Mouse (Mus musculus): ENCODE data around the gene Osbpl2. TPM values are rescaled to one million over a fixed set of nuclear protein-coding genes. Genes with fewer than 3 reads are reported as not detected.
"Not testable (repeated sequence)": the region's sequence is repeated elsewhere in the genome, so short reads cannot be mapped to it uniquely, and the experiment has no call there.

Osbpl2 gene
- polyA plus RNA-seq, 2 experiments = 4.4 to 7.9 TPM

GRCm38 (mm10) chr2:180172152-180172551, 53.0 kb downstream of the Osbpl2 start:
- Histone ChIP-seq H3K9ac (replicated peaks) (peak overlapping the region; percentile 97), H3K36me3 (replicated peaks; ENCODE audit: control insufficient read depth, insufficient read depth, low read depth) (peaks cover 33% of the 10 kb centered on the region), H3K4me3 (ENCODE audit: insufficient read depth in 1 of 2, low read depth in 2 of 2, low read length in 2 of 2) (peak overlapping the region; percentile 84 to 99), H3K27ac (peak overlapping the region; percentile 45; the same call in 1 of the 2 replicates), H3K4me2 (ENCODE audit: low read depth) (peak overlapping the region; percentile 83), H3K27me3 (ENCODE audit: control insufficient read depth, insufficient read depth, low read length) (no peaks in the 10 kb centered on the region), H3K4me1 (replicated peaks; ENCODE audit: control insufficient read depth in 2 of 2, insufficient read depth in 2 of 2, low read length in 1 of 2) (peaks cover 10 to 18% of the 10 kb centered on the region in 2 experiments; a peak in 3 of 4 replicates), H3K9me3 (ENCODE audit: control insufficient read depth, low read length) (no peaks in the 10 kb centered on the region)
- no peak for DNase-seq (ENCODE audit: low read depth in 3 of 3, low spot score in 3 of 3)
- 3% methylated on average over 8 of the region's 9 CpGs for WGBS (ENCODE audit: insufficient replicate concordance)
- no peak for TF ChIP-seq EP300 (IDR thresholded peaks at IDR 0.05; ENCODE audit: low read depth)
- no peak for TF ChIP-seq CTCF (IDR thresholded peaks at IDR 0.05; ENCODE audit: low read depth)
- ATAC-seq (ENCODE audit: insufficient read depth) = no peak

DNA sequence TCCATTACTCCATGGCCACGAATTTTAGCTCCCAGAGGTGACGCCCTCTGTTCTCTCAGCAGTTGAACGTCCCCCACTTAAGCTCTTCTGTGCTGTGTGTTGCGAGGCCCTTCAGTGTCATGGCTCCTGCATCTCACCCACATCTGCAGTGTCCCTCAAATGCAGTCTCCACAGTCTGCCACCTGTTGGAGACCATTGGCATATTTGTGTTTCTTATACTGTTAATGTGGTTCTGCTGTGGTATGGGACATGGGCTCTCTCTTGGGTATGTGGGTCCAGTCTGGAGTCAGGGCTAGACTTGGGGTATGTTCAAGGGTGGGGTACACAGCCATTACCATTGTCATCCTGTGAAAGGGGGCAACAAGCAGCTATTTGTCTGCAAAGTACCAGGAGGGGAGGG, 54.1 kb downstream of the Osbpl2 start:
- Histone ChIP-seq H3K27me3 (ENCODE audit: control insufficient read depth, insufficient read depth, low read length) (no peaks in the 10 kb centered on the region), H3K9me3 (ENCODE audit: control insufficient read depth, low read length) (no peaks in the 10 kb centered on the region), H3K4me3 (ENCODE audit: insufficient read depth in 1 of 2, low read depth in 2 of 2, low read length in 2 of 2) (peak overlapping the region; percentile 84 to 99; a peak in 3 of 4 replicates), H3K4me2 (ENCODE audit: low read depth) (peak overlapping the region; percentile 83), H3K4me1 (replicated peaks; ENCODE audit: control insufficient read depth in 2 of 2, insufficient read depth in 2 of 2, low read length in 1 of 2) (peaks cover 10 to 18% of the 10 kb centered on the region in 2 experiments; a peak in 3 of 4 replicates), H3K9ac (replicated peaks) (peak overlapping the region; percentile 97), H3K27ac (no peak overlapping the region), H3K36me3 (replicated peaks; ENCODE audit: control insufficient read depth, insufficient read depth, low read depth) (peaks cover 35% of the 10 kb centered on the region)
- DNase-seq (ENCODE audit: low read depth in 3 of 3, low spot score in 3 of 3) = peak in 1 of 3 experiments; percentile 28
- 58% methylated on average over 4 of the region's 4 CpGs for WGBS (ENCODE audit: insufficient replicate concordance)
- peak; percentile 58 for TF ChIP-seq CTCF (IDR thresholded peaks at IDR 0.05; ENCODE audit: low read depth)
- TF ChIP-seq EP300 (IDR thresholded peaks at IDR 0.05; ENCODE audit: low read depth) = no peak
- ATAC-seq (ENCODE audit: insufficient read depth) = no peak

GRCm38 (mm10) chr2:180173711-180174110, 54.6 kb downstream of the Osbpl2 start:
- 85% methylated on average over 8 of the region's 8 CpGs for WGBS (ENCODE audit: insufficient replicate concordance)
- not testable (repeated sequence) for H3K9me3 ChIP-seq (ENCODE audit: control insufficient read depth, low read length); H3K4me3 ChIP-seq (ENCODE audit: insufficient read depth in 1 of 2, low read depth in 2 of 2, low read length in 2 of 2); DNase-seq (ENCODE audit: low read depth in 3 of 3, low spot score in 3 of 3); H3K9ac ChIP-seq (replicated peaks); ATAC-seq (ENCODE audit: insufficient read depth); H3K27ac ChIP-seq; H3K27me3 ChIP-seq (ENCODE audit: control insufficient read depth, insufficient read depth, low read length)
- Histone ChIP-seq H3K4me2 (ENCODE audit: low read depth) (peak overlapping the region; percentile 83), H3K36me3 (replicated peaks; ENCODE audit: control insufficient read depth, insufficient read depth, low read depth) (peaks cover 35% of the 10 kb centered on the region), H3K4me1 (replicated peaks; ENCODE audit: control insufficient read depth in 2 of 2, insufficient read depth in 2 of 2, low read length in 1 of 2) (peaks cover 10 to 18% of the 10 kb centered on the region in 2 experiments; a peak in 3 of 4 replicates)

- TF ChIP-seq CTCF (IDR thresholded peaks at IDR 0.05; ENCODE audit: low read depth) = no peak
- TF ChIP-seq EP300 (IDR thresholded peaks at IDR 0.05; ENCODE audit: low read depth) = no peak
- DNase-seq (ENCODE audit: low read depth in 3 of 3, low spot score in 3 of 3) (no peak), ATAC-seq (ENCODE audit: insufficient read depth) (no peak)
- no peaks in the 10 kb centered on the region for H3K27me3 ChIP-seq (ENCODE audit: control insufficient read depth, insufficient read depth, low read length)
- WGBS (ENCODE audit: insufficient replicate concordance) = 91% methylated on average over 5 of the region's 5 CpGs
- H3K4me1 ChIP-seq (replicated peaks; ENCODE audit: control insufficient read depth in 2 of 2, insufficient read depth in 2 of 2, low read length in 1 of 2) = peaks cover 10 to 18% of the 10 kb centered on the region in 2 experiments; a peak in 3 of 4 replicates
- H3K4me3 ChIP-seq (ENCODE audit: insufficient read depth in 1 of 2, low read depth in 2 of 2, low read length in 2 of 2) = no peak overlapping the region
- no peak overlapping the region for H3K4me2 ChIP-seq (ENCODE audit: low read depth)
- H3K36me3 ChIP-seq (replicated peaks; ENCODE audit: control insufficient read depth, insufficient read depth, low read depth) = peaks cover 35% of the 10 kb centered on the region
- H3K27ac ChIP-seq = no peak overlapping the region
- no peaks in the 10 kb centered on the region for H3K9me3 ChIP-seq (ENCODE audit: control insufficient read depth, low read length)
- no peak overlapping the region for H3K9ac ChIP-seq (replicated peaks)
Measured at GRCm38 (mm10) chr2:180174121-180174520, 55.0 kb downstream of the Osbpl2 start.

DNA sequence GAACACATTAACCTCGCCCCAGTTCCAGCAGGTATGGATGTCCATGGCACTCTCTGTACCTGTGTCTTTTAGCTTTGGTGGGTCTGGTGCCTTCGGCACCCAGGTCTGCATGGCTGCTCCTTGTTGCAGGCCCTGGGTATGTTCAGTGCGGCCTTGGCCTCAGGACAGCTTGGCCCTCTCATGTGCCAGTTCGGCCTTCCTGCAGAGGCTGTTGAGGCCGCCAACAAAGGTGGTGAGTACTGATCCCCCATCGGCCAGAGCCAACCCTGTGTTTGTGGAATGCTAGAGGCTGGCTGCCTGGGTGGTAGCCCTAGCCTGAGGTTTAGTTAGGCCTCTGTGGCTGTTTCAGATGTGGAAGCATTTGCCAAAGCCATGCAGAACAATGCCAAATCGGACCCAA, 56.6 kb downstream of the Osbpl2 start:
- Histone ChIP-seq H3K4me1 (replicated peaks; ENCODE audit: control insufficient read depth in 2 of 2, insufficient read depth in 2 of 2, low read length in 1 of 2) (peaks cover 10 to 15% of the 10 kb centered on the region in 2 experiments; a peak in 3 of 4 replicates), H3K27ac (no peak overlapping the region), H3K36me3 (replicated peaks; ENCODE audit: control insufficient read depth, insufficient read depth, low read depth) (peaks cover 35% of the 10 kb centered on the region), H3K27me3 (ENCODE audit: control insufficient read depth, insufficient read depth, low read length) (no peaks in the 10 kb centered on the region), H3K4me3 (ENCODE audit: insufficient read depth in 1 of 2, low read depth in 2 of 2, low read length in 2 of 2) (no peak overlapping the region), H3K4me2 (ENCODE audit: low read depth) (no peak overlapping the region), H3K9ac (replicated peaks) (no peak overlapping the region), H3K9me3 (ENCODE audit: control insufficient read depth, low read length) (no peaks in the 10 kb centered on the region)
- DNase-seq (ENCODE audit: low read depth in 3 of 3, low spot score in 3 of 3) (no peak), ATAC-seq (ENCODE audit: insufficient read depth) (no peak)
- TF ChIP-seq CTCF (IDR thresholded peaks at IDR 0.05; ENCODE audit: low read depth) (no peak), EP300 (IDR thresholded peaks at IDR 0.05; ENCODE audit: low read depth) (no peak)
- 84% methylated on average over 7 of the region's 7 CpGs for WGBS (ENCODE audit: insufficient replicate concordance)
